Mouse (Mus musculus) bone marrow, adult 2 months (tissue): ENCODE results near the gene Dnah12. TPM values are rescaled to one million over a fixed set of nuclear protein-coding genes. Genes with fewer than 3 reads are reported as not detected.
A peak's percentile ranks its signal among the peaks of the same experiment; 100 is the strongest.
"Not testable (repeated sequence)": the region's sequence is repeated elsewhere in the genome, so short reads cannot be mapped to it uniquely, and the experiment has no call there.

Experiments used
- H3K27ac ChIP-seq: fragments of 200-500 bp; 2 replicates; pipeline ENCODE4 v1.5.1; 2012; ENCODE audit warnings: low read depth, mild to moderate bottlenecking, control low read depth, inconsistent platforms, low read length; ENCODE audit not compliant: control insufficient read depth, poor library complexity, insufficient read depth
- H3K4me1 ChIP-seq: fragments of 200-500 bp; 2 replicates; pipeline ENCODE4 v1.6.1; 2011; ENCODE audit warnings: low read length; ENCODE audit not compliant: control insufficient read depth, insufficient read depth
- H3K4me3 ChIP-seq: fragments of 200-500 bp; replicated peaks from 2 replicates; pipeline ENCODE3; 2011; ENCODE audit warnings: mild to moderate bottlenecking, low read depth, low read length, control low read depth; ENCODE audit not compliant: control insufficient read depth
- CTCF ChIP-seq: fragments of 200-500 bp; IDR thresholded peaks from 2 replicates; pipeline ENCODE4 v1.5.1; 2011; ENCODE audit warnings: low read length, control low read depth; ENCODE audit not compliant: control insufficient read depth, insufficient read depth
- POLR2A ChIP-seq: fragments of 200-500 bp; IDR thresholded peaks from 2 replicates; pipeline ENCODE4 v1.6.1; 2011; ENCODE audit warnings: low read depth, mild to moderate bottlenecking, control low read depth, low read length, borderline replicate concordance; ENCODE audit not compliant: control insufficient read depth
- WGBS: fragments of 180-500 bp; shearing (Covaris S2); methylation state at CpG from one replicate; pipeline ENCODE4 v1.1.7; 2018; 5-methylcytosine and 5-hydroxymethylcytosine counted together
- polyA plus RNA-seq: library from polyadenylated mRNA; stranded (reverse); fragments of >200 nt; gene quantifications from 2 replicates; pipeline ENCODE4 v1.2.4, GENCODE M21; 2011; ENCODE audit warnings: low replicate concordance; ENCODE audit not compliant: missing spikeins, insufficient read depth, insufficient read length

Dnah12 gene
- polyA plus RNA-seq, 1 experiment: 0.25 TPM

DNA sequence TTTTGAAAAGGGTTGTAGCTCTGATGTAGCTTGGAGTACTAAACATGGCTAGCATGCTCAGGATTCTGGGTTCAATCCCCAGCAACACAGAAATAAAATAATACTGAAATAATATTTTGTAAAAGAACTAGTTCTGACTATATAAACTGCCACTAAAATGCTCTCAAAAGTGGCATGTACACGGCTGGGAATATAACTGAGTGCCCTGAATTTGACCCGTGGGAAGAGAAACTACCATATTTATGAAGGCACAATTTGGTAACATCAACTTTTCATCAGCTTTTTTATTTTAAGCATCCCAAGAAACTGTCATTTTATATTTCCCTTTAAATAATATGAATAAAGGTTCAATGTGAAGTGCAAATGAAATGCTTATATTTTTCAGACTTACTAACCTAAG, 29.2 kb upstream of the Dnah12 start:
- Histone ChIP-seq H3K4me3 (no peak overlapping the region), H3K27ac (no peak overlapping the region), H3K4me1 (no peaks in the 10 kb centered on the region; the same call in 1 of the 2 replicates)
- TF ChIP-seq CTCF (no peak), POLR2A (no peak)
- WGBS: 87% methylated on average over 2 of the region's 2 CpGs

DNA sequence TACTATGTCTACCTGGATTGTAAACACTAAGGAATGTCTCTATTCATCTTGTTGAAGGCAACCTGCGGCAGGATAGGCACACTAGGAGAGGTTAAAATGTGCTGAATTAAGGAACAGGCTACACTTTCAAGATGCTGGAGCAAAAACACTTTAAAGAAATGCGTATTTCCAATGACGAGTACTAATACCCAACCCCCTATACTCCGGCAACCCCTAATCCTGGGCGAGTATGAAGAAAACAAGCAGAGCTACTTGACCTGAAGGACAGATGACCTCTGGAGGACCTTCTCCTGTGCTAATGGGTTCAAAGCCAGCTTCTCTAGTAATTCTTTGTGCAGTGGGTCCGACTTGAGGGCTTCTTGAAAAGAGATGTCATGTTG, 25.1 kb upstream of the Dnah12 start:
- Histone ChIP-seq H3K27ac (no peak overlapping the region; the same call in 1 of the 2 replicates), H3K4me3 (peak overlapping the region; percentile 99), H3K4me1 (no peaks in the 10 kb centered on the region; the same call in 1 of the 2 replicates)
- TF ChIP-seq POLR2A (0 out of 2 replicates have a peak, but pooled peaks have one; percentile 10), CTCF (no peak)
- WGBS: 19% methylated on average over 6 of the region's 6 CpGs

DNA sequence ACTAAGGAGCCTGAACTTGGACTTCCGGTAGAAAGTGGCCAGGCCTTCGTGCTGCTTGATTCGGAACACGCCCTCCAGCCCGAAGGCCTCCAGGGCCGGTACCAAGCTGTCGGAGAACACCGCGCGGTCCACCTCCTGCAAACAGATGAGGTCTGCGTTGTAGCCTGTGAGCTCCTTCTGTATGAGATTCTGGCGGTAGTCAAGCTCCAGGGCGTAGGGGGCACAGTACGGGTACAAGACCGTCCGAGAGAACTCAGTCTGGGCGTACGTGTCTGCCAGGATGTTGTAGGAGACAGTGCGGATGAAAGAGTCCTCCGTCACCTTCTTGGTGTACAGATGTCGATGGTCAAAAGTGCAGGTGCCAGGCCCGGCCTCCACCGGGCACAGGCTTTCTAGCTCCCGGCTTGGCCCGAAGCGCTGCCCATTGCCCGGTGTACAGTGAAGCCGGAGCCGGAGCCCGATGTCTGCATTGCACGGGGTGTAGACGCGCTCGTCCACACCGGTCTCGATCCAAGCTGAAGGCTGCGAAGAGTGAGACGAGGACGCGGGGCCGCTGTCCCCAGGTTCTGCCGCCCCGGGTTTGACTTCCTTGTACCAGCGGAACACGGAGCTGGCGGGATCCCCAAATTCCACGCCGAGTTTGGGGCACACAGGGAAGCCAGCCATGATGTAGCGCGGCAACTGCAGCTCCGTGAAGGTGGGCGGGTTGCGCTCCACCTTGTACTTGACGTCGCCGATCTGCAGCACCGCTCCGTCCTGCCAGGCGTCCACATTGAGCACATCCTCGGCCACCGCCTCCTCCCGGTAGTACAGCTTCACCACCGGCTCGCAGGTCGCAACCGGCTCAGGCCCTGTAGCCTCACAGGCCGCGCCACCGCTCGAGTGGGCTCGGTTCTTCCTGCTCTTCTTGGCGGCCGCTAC, 24.4 kb upstream of the Dnah12 start:
- H3K27ac ChIP-seq: peak overlapping the region; percentile 93

DNA sequence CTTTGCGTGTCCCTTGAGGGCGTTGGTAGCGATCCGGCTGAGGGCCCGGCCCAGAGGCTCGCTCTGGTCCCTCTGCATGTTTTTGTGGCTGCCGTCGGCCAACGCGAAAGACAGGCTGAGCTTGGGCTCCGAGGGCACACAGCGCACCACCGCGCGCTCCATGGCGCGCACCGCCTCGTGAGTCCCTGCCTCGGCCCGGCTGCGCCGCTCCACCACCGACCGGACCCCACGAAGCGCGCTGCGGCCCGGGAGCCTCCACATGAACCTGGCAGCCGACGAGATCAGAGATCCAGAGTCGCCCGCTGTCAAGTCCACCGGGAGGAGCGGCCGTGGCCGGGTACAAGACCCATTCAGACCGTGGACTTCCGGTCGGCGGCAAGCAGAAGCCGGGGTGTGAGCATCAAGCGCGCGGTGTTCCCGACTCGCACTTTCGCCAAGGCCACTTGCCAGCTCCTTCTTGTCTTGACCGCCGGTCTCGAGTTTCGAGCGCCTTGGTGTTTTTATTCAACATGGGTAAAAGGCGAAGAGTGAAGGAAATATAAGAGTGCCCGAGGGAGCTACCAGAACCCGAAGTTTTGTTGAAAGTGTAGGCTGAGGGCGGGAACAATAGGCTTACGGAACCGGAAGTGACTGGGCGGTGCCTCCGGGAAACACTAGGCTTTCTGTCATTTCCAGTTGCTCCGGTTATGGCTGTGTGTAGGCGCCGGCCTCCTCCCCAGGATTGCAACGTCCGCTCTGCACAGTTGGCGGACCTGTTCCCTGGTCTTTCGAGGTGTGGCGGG, 23.6 kb upstream of the Dnah12 start, which contains the start of gene Pde12:
Gene Pde12 (minus strand): TSS at position 592 of the 782 bp plus-strand sequence.
- no peaks in the 10 kb centered on the region; the same call in 1 of the 2 replicates for H3K4me1 ChIP-seq
- peak within 1 kb of the TSS; percentile 93 for H3K27ac ChIP-seq
- under 1% methylated on average over 70 of the region's 70 CpGs for WGBS
- peak; percentile 73; the same call in 1 of the 2 replicates for TF ChIP-seq POLR2A
- TF ChIP-seq CTCF: no peak
- peak within 1 kb of the TSS; percentile 99 for H3K4me3 ChIP-seq

More for the DNA sequence above, 24.4 kb upstream of the Dnah12 start:
- H3K4me1 ChIP-seq: no peaks in the 10 kb centered on the region; the same call in 1 of the 2 replicates
- TF ChIP-seq POLR2A (0 out of 2 replicates have a peak, but pooled peaks have one; percentile 4), CTCF (no peak)
- under 1% methylated on average over 73 of the region's 73 CpGs for WGBS
- H3K4me3 ChIP-seq: peak overlapping the region; percentile 99

DNA sequence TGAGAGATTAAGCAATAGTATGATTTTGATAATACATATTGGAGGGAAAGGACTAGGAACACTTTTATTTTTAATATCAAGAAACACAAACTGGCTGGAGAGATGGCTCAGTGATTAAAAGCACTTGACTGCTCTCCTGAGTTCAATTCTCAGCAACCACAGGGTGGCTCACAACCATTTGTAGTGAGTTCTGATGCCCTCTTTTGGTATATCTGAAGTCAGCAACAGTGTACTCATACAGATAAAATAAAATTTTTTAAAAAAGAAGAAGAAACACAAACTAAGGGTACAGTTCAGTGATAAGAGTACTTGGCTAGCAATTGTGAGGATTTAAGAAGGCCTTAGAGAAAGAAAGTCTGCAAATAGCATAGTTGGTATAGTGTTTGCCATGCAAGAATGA, 22.1 kb upstream of the Dnah12 start:
- Histone ChIP-seq H3K27ac (no peak overlapping the region), H3K4me3 (no peak overlapping the region), H3K4me1 (peaks cover 2% of the 10 kb centered on the region)
- no peak for TF ChIP-seq POLR2A
- TF ChIP-seq CTCF: no peak

DNA sequence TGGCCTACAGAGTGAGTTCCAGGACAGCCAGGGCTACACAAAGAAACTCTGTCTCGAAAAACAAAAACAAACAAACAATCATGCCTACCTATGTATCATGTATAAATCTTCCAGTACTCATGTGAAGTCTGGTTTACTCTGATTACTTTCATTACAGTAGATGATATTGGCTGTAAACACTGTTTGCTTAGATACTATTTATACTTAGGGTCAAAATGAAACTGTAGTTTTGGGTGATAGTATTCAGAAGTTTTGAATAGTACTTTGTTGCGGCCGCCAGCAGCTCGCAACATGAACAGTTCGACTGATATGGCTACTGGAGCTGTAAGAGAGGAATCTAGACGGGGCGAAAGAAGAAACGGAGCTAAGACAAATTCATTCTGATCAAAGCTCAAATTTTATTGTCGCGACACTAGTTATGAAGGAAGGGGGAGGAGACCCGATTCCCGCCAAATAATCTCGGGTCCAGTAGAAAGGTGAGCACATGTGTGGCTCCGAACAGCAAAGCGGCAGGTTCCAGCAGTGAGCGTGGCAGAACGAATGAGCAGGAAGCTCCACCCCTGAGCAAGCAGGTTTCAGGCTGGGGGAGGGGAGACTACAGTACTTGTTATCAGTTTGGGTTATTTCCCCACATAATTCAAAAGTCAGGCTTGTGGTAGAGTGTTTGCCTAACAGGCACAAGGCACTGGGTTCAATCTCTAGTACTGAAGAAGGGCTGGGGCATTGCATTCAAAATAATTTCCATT, 21.0 kb upstream of the Dnah12 start:
- not testable (repeated sequence) for H3K27ac ChIP-seq, H3K4me3 ChIP-seq, H3K4me1 ChIP-seq
- 28% methylated on average over 17 of the region's 17 CpGs for WGBS

DNA sequence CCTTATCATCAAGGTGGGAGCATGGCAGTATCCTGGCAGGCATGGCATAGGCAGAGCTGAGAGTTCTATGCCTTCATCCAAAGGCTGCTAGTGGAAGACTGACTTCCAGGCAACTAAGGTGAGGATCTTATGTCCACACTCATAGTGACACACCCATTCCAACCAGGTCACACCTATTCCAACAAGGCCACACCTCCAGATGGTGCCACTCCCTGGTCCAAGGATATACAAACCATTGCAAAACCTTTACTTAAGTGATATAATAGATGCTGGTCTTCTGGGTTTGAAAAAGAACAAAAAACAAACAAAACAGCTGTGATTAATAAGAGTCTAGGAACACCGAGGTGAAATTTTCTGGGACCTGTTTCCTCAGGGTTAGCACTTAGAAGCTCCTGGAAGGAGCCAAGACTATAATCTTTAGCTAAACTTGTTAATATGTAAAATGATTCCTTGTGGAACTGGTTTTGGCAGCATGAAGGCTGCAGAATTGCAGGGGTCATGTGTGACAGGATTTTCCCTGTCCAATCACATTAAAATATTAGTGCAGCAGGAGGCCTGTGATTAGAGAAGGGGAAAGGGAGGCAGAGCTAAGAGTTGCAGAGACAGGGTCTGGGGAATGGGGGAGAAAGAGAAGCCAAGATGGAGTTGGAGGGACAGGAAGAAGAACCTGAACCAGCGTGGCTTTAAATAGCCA, 18.5 kb upstream of the Dnah12 start:
- not testable (repeated sequence) for H3K4me1 ChIP-seq, H3K4me3 ChIP-seq, H3K27ac ChIP-seq
- WGBS: 74% methylated on average over 2 of the region's 2 CpGs
